Mouse (Mus musculus): ENCODE data around the gene Ppp1r9a.

Gene Ppp1r9a

DNA sequence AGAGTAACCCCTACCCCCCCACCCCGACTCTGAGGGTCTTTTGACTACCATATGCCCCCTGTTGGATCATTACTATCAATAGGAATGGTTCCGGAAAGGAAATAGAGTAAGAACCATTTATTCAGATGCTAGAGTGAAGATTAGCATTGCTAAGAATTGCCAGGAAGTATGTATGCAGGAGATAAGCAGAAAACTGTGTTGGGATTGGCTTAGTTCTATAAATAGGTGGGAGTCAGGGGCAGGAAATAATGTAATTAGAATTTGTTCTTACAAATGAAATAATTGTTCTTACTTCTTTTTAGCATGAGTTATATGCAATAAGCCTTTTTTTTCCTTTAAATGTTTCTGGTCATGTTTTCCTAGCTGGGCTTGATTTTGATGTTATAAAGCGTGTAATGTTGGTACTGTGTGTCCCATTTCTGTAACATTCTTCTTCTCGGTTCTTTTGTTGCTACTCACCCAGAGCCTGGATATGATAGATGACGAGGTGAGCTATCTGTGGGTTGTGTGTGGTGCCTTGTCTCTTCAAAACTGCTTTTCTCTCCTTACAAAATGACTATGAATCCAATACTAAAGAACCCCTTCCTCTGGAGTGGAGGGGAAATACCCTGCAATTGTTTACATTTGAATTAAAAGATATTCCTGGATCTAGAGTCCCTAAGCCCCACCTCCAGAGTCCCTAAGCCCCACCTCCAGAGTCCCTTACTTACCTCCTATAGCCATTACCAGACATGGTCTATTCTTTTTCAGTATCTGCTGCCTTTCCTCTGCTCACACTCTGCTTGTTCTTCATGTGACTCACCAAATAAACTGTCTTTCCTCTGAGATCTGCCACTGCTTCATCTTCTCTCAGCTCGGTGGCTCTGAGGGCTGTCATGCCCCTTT lies 254.1 kb downstream of the Ppp1r9a start:
- no peak for DNase-seq (ENCODE audit: low spot score in 2 of 2)

DNA sequence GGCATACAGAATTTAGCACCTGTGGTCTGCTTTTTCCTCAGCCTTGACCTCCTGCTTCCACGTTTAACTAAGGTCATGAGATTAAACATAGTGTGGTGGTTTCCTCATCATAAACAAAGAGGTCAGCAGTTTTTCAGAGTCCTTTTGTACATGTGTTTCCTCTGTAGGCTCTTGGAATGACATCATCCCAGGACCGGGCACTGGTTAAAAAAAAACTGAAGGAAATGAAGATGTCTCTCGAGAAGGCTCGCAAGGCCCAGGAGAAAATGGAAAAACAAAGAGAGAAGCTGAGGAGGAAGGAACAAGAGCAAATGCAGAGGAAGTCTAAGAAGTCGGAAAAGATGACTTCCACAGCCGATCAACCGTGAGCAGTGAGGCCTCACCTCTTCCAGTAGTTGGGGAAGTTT lies 256.7 kb downstream of the Ppp1r9a start:
- peak in 1 of 2 experiments; percentile 23 for DNase-seq (ENCODE audit: low spot score in 2 of 2)

DNA sequence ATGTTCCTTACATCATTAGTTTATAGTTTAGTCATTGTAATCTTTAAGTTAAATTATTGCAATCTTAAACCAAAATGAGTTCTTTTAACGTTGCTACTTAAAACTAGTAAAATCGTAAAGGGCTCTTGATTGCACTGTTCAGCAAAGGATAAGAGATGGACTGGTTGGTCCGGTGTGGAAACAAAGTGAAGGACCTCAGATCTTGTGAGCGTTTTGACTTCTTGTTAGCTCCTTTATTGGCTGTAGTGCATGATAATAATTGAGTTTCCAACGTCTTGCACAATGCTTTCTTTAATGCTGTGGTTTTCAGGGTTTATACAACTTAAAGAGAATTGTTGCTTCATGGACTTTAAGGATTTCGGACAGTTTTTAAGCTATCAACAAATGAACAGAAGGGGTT lies 259.3 kb downstream of the Ppp1r9a start:
- no peak for DNase-seq (ENCODE audit: low spot score in 2 of 2)

DNA sequence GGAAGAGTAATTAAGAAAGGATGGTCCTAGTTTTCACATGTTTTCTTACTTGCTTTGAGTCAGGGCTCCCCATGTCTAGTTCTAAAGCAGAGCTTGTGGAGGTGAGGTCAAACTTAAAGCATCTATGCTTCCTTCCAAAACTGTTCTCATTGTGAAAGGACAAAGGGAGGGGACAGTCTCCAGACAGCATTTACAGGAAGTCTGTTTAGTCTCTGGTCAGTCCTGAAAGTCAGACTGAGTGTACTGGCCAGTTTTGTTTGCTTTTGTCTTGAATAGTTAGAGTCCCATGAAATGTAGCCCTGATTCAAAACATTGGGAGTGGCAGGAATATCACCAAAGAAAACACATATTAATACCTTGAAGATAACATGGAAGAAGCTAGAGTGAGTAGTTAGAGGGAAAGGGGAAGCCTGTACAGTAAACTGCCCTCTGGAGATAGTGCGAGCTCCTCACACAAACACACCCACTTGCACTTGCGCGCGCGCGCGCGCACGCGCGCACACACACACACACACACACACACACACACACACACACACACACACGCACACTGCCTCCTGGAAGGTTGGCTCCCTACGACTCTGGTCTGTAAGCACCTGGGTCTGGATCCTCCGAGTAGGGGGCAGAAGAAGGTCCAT lies 260.9 kb downstream of the Ppp1r9a start:
- no peak for DNase-seq (ENCODE audit: low spot score in 2 of 2)

DNA sequence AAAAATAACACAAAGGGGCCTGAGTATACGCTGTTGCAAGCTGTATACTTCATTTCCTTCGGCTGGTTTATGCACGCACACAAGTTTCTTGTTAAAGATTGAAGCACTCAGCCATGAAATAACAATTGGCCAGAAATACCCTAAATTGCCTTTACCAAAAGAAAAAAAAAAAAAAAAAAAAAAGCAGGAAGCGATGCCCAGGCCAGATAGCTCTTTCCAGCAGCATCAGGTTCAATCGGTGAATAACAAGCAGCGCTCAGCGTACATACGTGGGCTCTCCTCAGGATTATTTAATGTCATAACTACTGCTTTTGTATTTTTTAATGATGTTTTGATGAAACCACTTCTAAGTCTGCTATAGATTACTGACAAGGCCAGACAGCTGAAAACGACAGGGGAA lies 262.1 kb downstream of the Ppp1r9a start:
- DNase-seq (ENCODE audit: low spot score in 2 of 2) = no peak

DNA sequence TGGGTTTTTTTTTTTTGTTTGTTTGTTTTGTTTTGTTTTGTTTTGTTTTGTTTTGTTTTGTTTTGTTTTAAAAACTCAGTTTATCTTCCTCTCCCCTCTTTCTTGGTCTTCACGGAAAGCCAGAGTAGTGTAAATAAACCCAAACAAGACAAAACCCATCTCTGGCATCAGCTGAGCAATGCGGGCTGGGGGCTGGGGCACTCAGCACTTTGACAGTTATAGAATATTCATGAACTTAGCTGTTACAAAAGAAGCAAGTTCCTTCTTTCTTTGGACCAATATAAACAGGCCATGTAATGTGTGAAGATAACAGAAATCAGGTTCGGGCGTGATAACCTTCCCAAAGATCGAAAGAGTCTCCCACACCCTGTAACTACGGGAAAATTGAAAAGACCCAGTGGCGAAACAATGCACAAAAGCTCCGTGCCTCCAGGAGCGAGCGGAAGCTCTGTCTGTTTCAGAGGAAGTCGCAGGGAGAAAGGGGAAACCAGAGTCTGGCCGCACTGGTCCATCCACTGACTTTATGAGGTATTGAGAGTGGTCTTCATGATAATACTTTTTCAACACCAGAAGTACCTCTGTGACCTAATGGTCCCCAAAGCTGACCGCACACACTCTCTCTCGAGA lies 264.4 kb downstream of the Ppp1r9a start:
- DNase-seq (ENCODE audit: low spot score in 2 of 2) = peak in 1 of 2 experiments; percentile 5

DNA sequence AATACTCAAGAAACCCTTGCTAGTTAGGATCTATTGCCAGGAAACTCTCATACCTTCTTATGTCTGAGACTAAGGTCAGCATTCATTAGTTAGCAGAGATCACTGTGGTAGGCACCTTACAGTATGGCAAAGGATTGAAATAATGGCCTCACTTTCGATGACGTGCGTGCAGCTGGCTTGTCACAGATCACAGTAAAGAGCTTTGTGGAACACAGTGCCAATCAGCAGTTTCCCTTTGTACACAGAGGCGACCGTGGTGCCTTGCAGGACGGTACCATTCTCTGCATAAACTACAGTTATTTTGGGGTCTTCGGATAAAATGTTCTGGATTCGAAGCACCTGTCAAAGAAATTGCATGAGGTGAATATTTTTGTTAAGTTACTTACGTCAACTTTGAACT lies 265.4 kb downstream of the Ppp1r9a start:
- no peak for DNase-seq (ENCODE audit: low spot score in 2 of 2)

DNA sequence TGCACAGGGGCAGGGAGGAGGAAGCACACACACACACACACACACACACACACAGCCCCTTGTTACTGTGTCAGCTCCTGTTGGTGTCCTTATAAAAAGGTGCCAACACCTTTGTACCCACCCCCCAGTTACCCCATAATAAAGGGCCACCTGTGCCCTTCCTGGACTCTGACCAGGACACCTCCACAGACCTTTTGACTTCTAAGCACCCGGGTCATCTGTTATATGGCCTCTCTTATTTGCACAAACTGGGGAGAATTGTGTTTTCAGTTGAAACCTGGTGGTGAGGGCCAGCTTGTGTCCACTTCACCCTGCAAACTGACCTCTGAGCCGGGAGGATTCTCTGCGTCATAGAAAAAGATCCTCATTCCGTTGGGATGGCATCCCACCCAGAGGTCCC lies 268.7 kb downstream of the Ppp1r9a start:
- DNase-seq (ENCODE audit: low spot score in 2 of 2) = no peak

DNA sequence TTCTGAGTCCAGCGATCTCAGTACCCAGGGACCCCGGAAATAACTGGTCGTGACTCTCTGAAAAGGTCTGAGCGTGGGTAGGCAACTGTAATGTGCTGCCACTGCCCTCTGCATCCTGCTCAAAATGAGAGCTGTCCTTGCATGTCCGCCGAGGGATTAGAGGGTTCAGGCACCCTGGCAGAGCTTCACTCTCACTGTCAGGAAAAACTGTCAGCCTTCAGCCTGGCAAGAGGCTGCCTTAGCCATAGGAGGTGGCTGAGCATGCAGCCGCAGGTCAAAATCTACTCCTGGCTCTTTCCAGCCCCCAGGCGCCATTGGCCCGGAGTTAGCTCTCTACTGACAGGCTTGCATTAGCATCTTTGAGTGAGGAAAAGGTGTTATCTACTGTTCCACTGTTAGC lies 269.9 kb downstream of the Ppp1r9a start:
- no peak for DNase-seq (ENCODE audit: low spot score in 2 of 2)

DNA sequence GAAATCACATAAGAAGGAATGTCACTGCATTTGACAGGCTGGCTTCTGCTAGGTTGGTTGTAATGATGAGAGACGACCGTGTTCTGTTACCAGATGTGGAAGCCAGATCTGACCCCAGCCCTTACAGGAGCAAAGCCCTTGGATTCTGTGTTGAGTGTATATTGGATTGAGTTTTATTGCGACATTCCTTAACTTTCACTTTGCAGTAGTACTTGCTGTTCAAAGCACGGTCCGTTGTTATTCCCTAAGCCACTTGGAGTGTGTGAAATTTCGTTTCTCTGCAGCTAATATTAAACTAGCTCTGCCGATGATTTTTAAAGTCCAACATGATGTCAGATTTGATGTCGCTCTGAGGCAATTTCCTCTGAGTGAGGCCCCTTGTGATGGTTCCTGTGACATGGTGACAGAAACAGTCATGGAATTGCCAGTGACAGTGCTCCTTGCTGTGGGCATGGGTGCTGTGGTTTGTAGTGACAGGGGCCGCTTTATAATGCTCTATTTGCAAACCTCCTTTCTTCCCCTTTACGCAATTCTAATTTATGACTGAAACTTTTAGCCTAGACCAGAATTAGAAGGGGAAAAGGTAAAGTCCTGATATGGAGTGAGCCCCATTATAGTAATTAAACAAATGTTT lies 271.6 kb downstream of the Ppp1r9a start:
- DNase-seq (ENCODE audit: low spot score in 2 of 2) = no peak

DNA sequence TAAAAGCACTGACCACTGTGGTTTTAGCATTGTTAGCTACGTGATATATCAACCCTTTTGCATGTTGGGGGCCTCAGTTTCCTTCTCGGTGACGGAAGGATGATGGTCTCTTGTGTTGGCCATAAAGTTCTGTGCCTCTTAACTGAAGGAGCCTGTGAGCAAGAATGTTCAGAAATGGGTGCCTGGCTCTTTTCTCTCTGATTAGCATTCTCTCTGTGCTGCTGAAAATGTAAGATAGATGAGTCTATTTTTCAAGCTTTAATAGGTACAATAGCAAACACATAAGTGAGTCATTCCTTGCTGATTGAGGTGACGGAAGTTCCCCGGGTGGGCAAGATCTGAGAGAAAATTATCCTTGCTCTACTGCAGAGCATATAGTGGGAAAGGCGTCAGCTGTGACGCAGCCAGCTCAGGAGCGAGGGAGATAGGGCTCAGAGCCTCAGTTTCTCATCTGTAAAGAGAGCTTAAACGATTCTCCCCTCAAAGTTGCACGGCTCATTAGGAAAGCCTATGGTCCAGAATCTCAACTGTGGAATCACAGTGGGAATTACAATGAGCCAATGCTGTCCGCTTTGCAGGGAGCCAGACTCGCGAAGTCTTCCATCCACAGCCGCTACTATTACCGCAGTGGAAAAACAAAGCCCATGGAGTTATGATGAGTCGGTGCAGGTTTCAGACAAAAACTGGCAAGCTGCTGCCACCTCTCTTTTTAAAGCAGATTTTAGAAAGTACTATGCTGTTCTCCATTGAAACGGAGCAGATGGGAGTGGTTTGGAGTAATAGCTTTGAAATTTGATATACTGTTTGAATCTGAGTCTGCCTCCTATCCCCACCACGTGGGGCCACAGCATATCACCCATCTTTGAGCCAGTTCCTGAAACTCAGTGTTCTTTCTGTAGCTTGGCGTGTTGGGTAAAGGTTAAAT lies 275.5 kb downstream of the Ppp1r9a start:
- DNase-seq (ENCODE audit: low spot score in 2 of 2) = no peak

DNA sequence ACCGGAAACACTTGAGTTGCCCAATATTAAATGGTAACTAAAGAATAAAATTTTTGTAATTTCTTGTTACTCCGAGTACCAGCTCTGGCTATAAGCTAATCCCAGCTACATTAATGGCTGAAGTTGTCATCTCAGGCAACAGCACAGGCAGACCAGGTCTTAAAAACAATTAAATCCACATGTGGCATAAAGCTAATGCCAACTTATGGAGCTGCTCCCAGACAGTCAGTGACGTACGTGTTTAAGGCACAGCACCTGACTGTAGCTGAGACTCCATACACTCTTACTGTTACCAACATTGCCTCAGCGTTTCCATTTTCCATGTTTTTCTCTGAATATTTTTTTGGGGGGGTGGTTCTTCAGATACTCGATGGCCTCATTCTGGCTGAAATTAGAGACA lies 276.5 kb downstream of the Ppp1r9a start:
- DNase-seq (ENCODE audit: low spot score in 2 of 2) = no peak

DNA sequence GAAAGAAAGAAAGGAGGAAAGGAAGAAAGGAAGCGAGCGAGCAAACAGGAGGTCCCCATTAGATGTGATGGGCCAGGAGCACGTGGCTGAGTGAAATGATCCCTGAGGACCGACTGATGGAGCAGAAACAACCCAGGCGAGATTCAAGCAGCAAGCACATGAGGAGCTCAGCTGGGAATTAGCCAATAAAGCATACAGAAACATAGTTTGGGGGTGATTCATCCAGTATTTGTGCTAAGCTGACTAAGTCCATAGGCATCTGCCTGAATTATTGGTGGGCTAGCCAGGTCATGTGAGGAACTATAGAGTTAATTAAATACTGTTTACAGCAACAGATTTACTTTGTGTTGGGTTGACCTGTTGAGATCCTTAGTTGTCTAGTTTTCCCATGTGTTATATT lies 277.9 kb downstream of the Ppp1r9a start:
- no peak for DNase-seq (ENCODE audit: low spot score in 2 of 2)

DNA sequence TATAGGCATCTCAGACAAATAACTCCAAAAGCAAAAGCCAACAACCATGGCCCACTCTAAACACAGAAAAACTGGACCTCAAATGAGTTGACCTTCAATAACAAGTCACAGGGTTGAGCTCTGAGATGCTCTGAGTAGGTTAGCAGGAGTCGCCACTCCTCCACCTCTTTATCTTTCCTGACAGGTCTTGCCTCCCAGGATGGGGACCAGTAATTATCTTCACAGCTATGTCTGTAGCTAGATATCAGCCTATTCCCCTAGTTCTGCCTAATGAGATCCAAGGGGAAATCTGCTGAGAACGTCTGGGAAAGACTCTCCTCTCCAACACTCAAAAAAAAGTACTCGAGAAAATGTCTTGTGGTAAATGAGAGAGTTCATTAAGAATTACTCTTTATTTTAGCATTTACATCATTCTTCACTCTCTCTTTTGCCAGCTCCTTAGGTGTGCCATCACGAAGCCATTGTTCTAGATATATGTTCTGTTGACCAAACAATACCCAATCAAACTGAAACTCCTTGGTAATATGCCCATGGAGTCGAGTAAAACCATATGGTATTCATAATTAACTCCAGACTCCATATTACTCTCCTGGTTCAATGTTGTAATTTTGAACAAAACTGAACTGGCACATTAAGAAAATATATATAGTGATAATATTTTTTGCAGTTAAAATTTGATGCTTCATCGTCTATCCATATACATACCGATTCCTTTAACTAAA lies 283.7 kb downstream of the Ppp1r9a start:
- DNase-seq (ENCODE audit: low spot score in 2 of 2) = no peak

DNA sequence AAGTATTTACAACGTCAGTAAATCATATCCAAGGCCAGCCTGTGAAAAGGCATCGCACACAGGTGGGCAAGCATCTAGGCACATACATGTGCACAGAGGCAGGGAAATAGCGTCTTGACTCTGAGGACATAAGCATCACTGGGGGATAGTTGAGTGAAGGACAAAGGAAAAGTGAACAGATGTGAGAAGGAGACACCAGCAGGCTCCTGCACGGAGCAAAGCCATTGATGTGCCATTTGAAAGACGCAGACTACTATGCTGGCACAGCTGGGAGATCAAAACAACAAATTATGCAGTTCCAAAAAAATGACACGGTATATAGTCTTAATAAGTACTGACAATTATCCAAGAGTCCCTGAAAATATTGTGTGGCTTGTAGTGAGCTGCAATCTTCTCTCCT lies 284.9 kb downstream of the Ppp1r9a start:
- no peak for DNase-seq (ENCODE audit: low spot score in 2 of 2)

DNA sequence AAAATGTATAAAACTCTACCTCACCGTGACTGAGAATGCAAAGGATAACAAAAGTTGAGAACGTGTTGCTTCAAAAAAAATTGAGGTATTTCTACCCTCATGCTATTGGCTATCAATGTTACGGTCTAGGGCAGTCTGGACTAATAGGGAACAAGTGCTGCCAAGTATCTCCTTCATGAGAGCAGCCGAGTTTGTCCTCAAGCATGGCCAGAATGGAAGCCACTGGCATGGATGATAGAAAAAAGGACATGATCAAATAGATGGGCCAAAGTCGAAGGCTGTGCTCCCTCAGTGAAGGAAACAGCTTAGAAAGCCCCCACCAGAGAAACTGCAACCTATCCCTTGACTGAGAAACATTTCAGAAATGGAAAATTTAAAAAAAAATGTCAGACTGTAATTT lies 285.3 kb downstream of the Ppp1r9a start:
- no peak for DNase-seq (ENCODE audit: low spot score in 2 of 2)

DNA sequence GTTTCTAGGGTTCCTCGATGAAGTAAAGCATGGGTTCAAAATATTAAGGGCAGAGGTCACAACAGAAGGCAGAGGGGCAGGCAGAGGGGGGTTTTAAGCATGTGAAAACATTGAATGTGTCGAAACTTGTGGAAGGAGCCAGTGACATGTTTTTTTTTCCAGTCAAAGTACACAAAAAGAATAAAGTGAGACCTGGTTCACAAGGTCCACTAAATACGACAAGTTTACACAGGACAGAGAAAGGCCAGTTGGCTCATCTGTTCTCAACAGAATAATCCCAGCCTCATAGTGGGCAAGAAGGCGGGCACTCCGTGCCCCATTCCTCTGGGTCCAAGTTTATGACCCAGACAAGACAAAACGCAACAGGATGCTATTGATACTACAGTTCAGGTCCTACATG lies 286.2 kb downstream of the Ppp1r9a start:
- no peak for DNase-seq (ENCODE audit: low spot score in 2 of 2)

DNA sequence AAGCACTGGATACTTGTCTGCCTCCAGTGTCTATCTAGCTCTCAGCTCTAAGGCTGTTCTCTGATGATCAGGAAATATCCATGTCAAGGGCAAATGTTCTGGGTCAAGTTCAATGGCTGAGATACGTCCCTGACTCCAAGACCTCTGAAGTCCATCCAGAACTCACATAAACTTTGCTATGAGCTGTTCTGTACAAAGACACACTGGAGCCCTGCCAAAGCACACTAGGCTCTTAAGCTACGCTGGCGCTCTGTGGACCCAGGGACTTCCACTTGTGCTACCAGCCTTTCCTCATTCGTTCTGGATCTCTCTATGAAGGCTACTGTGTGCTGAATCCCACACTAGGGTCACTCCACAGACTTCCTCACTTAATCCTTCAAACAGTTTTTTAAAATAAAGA lies 286.8 kb downstream of the Ppp1r9a start:
- no peak for DNase-seq (ENCODE audit: low spot score in 2 of 2)

DNA sequence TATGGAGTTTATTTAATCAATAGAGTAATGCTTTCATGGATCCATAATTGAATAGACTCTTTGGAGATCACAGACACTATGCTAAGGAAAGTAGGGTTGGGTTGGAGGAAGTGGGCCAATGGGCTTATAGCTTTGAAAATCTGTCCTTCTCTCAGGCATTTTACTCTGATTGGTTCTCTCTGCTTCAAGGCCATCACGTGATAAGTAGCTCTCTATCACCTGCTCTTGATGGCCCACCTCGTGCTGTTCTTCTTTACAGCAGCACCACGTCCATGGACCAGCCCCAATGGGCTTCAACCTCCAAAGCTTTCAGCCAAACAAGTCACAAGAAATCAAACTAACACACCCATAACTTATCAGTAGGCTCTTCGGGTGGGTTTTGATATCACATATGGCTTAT lies 288.0 kb downstream of the Ppp1r9a start:
- no peak for DNase-seq (ENCODE audit: low spot score in 2 of 2)

DNA sequence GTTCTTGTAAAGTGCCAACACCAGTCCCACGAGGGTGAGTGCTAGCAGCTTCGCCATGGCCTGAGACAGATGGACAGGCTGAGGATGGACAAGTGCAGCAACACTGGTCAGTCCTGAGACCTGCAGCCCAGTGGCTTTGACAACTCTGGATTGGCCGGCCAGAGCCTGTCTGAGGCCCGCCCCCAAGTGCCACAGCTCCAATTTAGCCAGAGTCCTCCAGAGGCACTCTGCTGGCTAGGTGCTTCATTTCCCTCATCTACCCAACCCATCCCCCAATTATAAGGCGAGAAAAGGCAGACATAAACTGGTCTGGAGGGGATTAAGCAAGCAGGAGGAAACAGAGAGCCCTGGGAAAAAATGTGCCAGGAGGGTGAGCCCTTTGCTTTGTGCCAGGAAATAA lies 291.0 kb downstream of the Ppp1r9a start, which contains the start of gene Pon1:
TSS of gene Pon1 (minus strand) at position 254 of the 400 bp plus-strand sequence.
- DNase-seq (ENCODE audit: low spot score in 2 of 2) = no peak

DNA sequence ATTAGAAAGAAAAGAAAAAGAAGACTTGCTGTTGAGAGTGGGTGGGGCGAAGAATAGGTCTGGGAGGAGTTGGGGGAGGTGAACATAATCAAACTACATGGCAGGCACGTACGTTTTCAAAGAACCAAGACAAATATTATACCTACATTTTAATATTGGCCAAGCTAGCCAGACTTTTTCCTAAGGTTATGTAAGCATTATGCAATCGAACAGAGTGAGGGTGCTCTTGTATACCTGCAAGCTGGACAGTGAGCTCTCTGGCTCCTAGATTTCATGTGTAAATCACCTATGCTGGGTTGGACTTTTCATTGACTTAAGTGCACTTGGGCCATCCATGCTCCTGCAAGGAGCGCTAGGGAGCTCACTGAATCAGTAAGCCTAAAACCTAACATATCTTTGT lies 295.9 kb downstream of the Ppp1r9a start:
- no peak for DNase-seq (ENCODE audit: low spot score in 2 of 2)
